Mouse (Mus musculus): Measurements from ENCODE around the gene Barhl2. TPM values are rescaled to one million over a fixed set of nuclear protein-coding genes. Genes with fewer than 3 reads are reported as not detected.

Barhl2 gene
- polyA plus RNA-seq, 1 experiment from 2014 or later, result 6.2 TPM

- Histone ChIP-seq H3K27ac (no peak overlapping the region), H3K4me2 (no peak overlapping the region), H3K27me3 (peaks cover 26% of the 10 kb centered on the region), H3K4me1 (0 out of 2 replicates have a peak, but pooled peaks cover 5% of the 10 kb centered on the region), H3K9ac (no peak overlapping the region), H3K36me3 (replicated peaks) (no peaks in the 10 kb centered on the region), H3K9me3 (no peaks in the 10 kb centered on the region), H3K4me3 (replicated peaks) (no peak overlapping the region)
- ATAC-seq (ENCODE audit: low FRiP score), result no peak
- WGBS, result 93% methylated on average over 7 of the region's 7 CpGs
Measured at GRCm38 (mm10) chr5:106438916-106439315, 19.1 kb downstream of the Barhl2 start.

- 79% methylated on average over 7 of the region's 7 CpGs for WGBS
- H3K4me1 ChIP-seq, result no peaks in the 10 kb centered on the region
- no peak overlapping the region for H3K27ac ChIP-seq
- H3K4me2 ChIP-seq, result no peak overlapping the region
- H3K9ac ChIP-seq, result no peak overlapping the region
- H3K36me3 ChIP-seq (replicated peaks), result no peaks in the 10 kb centered on the region
- H3K4me3 ChIP-seq (replicated peaks), result no peak overlapping the region
- no peaks in the 10 kb centered on the region for H3K9me3 ChIP-seq
- peaks cover 19% of the 10 kb centered on the region for H3K27me3 ChIP-seq
- ATAC-seq (ENCODE audit: low FRiP score), result no peak
Measured at GRCm38 (mm10) chr5:106426069-106426468, 31.9 kb downstream of the Barhl2 start.

- Histone ChIP-seq H3K4me3 (replicated peaks) (no peak overlapping the region), H3K9me3 (no peaks in the 10 kb centered on the region), H3K27ac (no peak overlapping the region), H3K4me1 (no peaks in the 10 kb centered on the region), H3K9ac (no peak overlapping the region), H3K36me3 (replicated peaks) (no peaks in the 10 kb centered on the region), H3K4me2 (no peak overlapping the region), H3K27me3 (0 out of 2 replicates have a peak, but pooled peaks cover 8% of the 10 kb centered on the region)
- 75% methylated on average over 8 of the region's 8 CpGs for WGBS
- no peak for ATAC-seq (ENCODE audit: low FRiP score)
Measured at GRCm38 (mm10) chr5:106420871-106421270, 37.1 kb downstream of the Barhl2 start.

GRCm38 (mm10) chr5:106420370-106420769, 37.6 kb downstream of the Barhl2 start:
- Histone ChIP-seq H3K27ac (no peak overlapping the region), H3K4me2 (no peak overlapping the region), H3K9me3 (no peaks in the 10 kb centered on the region), H3K9ac (no peak overlapping the region), H3K4me1 (no peaks in the 10 kb centered on the region), H3K27me3 (0 out of 2 replicates have a peak, but pooled peaks cover 8% of the 10 kb centered on the region), H3K36me3 (replicated peaks) (no peaks in the 10 kb centered on the region), H3K4me3 (replicated peaks) (no peak overlapping the region)
- 85% methylated on average over 11 of the region's 11 CpGs for WGBS
- no peak for ATAC-seq (ENCODE audit: low FRiP score)

- Histone ChIP-seq H3K9me3 (no peaks in the 10 kb centered on the region), H3K36me3 (replicated peaks) (no peaks in the 10 kb centered on the region), H3K9ac (no peak overlapping the region), H3K27me3 (0 out of 2 replicates have a peak, but pooled peaks cover 8% of the 10 kb centered on the region), H3K4me1 (no peaks in the 10 kb centered on the region), H3K27ac (no peak overlapping the region), H3K4me2 (no peak overlapping the region), H3K4me3 (replicated peaks) (no peak overlapping the region)
- ATAC-seq (ENCODE audit: low FRiP score), result no peak
- WGBS, result 32% methylated on average over 7 of the region's 7 CpGs
Measured at GRCm38 (mm10) chr5:106417210-106417609, 40.8 kb downstream of the Barhl2 start.

GRCm38 (mm10) chr5:106416550-106416949, 41.4 kb downstream of the Barhl2 start:
- Histone ChIP-seq H3K27ac (no peak overlapping the region), H3K4me3 (replicated peaks) (no peak overlapping the region), H3K4me2 (no peak overlapping the region), H3K9me3 (no peaks in the 10 kb centered on the region), H3K4me1 (no peaks in the 10 kb centered on the region), H3K9ac (no peak overlapping the region), H3K36me3 (replicated peaks) (no peaks in the 10 kb centered on the region), H3K27me3 (0 out of 2 replicates have a peak, but pooled peaks cover 6% of the 10 kb centered on the region)
- ATAC-seq (ENCODE audit: low FRiP score), result no peak
- 82% methylated on average over 6 of the region's 6 CpGs for WGBS

- Histone ChIP-seq H3K27ac (no peak overlapping the region), H3K27me3 (0 out of 2 replicates have a peak, but pooled peaks cover 6% of the 10 kb centered on the region), H3K4me3 (replicated peaks) (no peak overlapping the region), H3K4me1 (no peaks in the 10 kb centered on the region), H3K9me3 (no peaks in the 10 kb centered on the region), H3K36me3 (replicated peaks) (no peaks in the 10 kb centered on the region), H3K9ac (no peak overlapping the region), H3K4me2 (no peak overlapping the region)
- no peak for ATAC-seq (ENCODE audit: low FRiP score)
- WGBS, result 85% methylated on average over 6 of the region's 6 CpGs
Measured at GRCm38 (mm10) chr5:106415734-106416133, 42.2 kb downstream of the Barhl2 start.

- H3K9me3 ChIP-seq, result no peaks in the 10 kb centered on the region
- no peak overlapping the region for H3K4me3 ChIP-seq (replicated peaks)
- WGBS, result 97% methylated on average over 2 of the region's 2 CpGs
- peaks cover 17% of the 10 kb centered on the region; the same call in 1 of the 2 replicates for H3K27me3 ChIP-seq
- H3K4me1 ChIP-seq, result no peaks in the 10 kb centered on the region
- no peak overlapping the region for H3K27ac ChIP-seq
- no peak overlapping the region for H3K4me2 ChIP-seq
- no peak for ATAC-seq (ENCODE audit: low FRiP score)
- H3K36me3 ChIP-seq (replicated peaks), result no peaks in the 10 kb centered on the region
- H3K9ac ChIP-seq, result no peak overlapping the region
Measured at GRCm38 (mm10) chr5:106402761-106403160, 55.2 kb downstream of the Barhl2 start.

Other genes with a start within 250 kb of the Barhl2 start
- gene Gm17304, start 150.9 kb upstream of the Barhl2 start, polyA plus RNA-seq (2016; fragmentation: Nextera tagmentation; extraction: Ambion mirVana), result not detected in 2 replicates
- gene Zfp644, start 239.1 kb upstream of the Barhl2 start, polyA plus RNA-seq (2016; fragmentation: Nextera tagmentation; extraction: Ambion mirVana), result 89.9 and 90.3 TPM in 2 replicates